Mouse (Mus musculus): ENCODE measurements around the gene Edrf1.
"Not testable (repeated sequence)": the region's sequence is repeated elsewhere in the genome, so short reads cannot be mapped to it uniquely, and the experiment has no call there.

Gene Edrf1

GRCm38 (mm10) chr7:133645716-133646115 lies 8.4 kb downstream of the Edrf1 start:
- no peak for DNase-seq (ENCODE audit: low spot score in 2 of 2)

GRCm38 (mm10) chr7:133662467-133662866 lies 25.1 kb downstream of the Edrf1 start:
- no peak for DNase-seq (ENCODE audit: low spot score in 2 of 2)

- no peak for DNase-seq (ENCODE audit: low spot score in 2 of 2)
These were observed 31.7 kb downstream of the Edrf1 start for GRCm38 (mm10) chr7:133669071-133669470.

GRCm38 (mm10) chr7:133669946-133670345 lies 32.6 kb downstream of the Edrf1 start:
- no peak for DNase-seq (ENCODE audit: low spot score in 2 of 2)

GRCm38 (mm10) chr7:133670846-133671245 lies 33.5 kb downstream of the Edrf1 start:
- no peak for DNase-seq (ENCODE audit: low spot score in 2 of 2)

- DNase-seq (ENCODE audit: low spot score in 2 of 2): no peak
These were observed 38.7 kb downstream of the Edrf1 start for GRCm38 (mm10) chr7:133676002-133676401.

- DNase-seq (ENCODE audit: low spot score in 2 of 2): no peak
These were observed 41.4 kb downstream of the Edrf1 start for GRCm38 (mm10) chr7:133678716-133679115.

- no peak for DNase-seq (ENCODE audit: low spot score in 2 of 2)
These were observed 42.1 kb downstream of the Edrf1 start for GRCm38 (mm10) chr7:133679439-133679838.

- no peak for DNase-seq (ENCODE audit: low spot score in 2 of 2)
These were observed 42.6 kb downstream of the Edrf1 start, which contains the start of gene Mmp21 for GRCm38 (mm10) chr7:133679961-133680360. Gene Mmp21 (minus strand): TSS chr7:133680061.

GRCm38 (mm10) chr7:133683626-133684025 lies 46.3 kb downstream of the Edrf1 start:
- no peak for DNase-seq (ENCODE audit: low spot score in 2 of 2)

- DNase-seq (ENCODE audit: low spot score in 2 of 2): no peak
These were observed 46.8 kb downstream of the Edrf1 start for GRCm38 (mm10) chr7:133684110-133684509.

- no peak for DNase-seq (ENCODE audit: low spot score in 2 of 2)
These were observed 47.4 kb downstream of the Edrf1 start for GRCm38 (mm10) chr7:133684701-133685100.

GRCm38 (mm10) chr7:133685644-133686043 lies 48.3 kb downstream of the Edrf1 start:
- DNase-seq (ENCODE audit: low spot score in 2 of 2): not testable (repeated sequence)

GRCm38 (mm10) chr7:133698021-133698709 lies 60.8 kb downstream of the Edrf1 start:
- DNase-seq (ENCODE audit: low spot score in 2 of 2): no peak

GRCm38 (mm10) chr7:133699885-133700284 lies 62.5 kb downstream of the Edrf1 start:
- no peak for DNase-seq (ENCODE audit: low spot score in 2 of 2)

- no peak for DNase-seq (ENCODE audit: low spot score in 2 of 2)
These were observed 64.0 kb downstream of the Edrf1 start for GRCm38 (mm10) chr7:133701366-133701765.

- no peak for DNase-seq (ENCODE audit: low spot score in 2 of 2)
These were observed 65.0 kb downstream of the Edrf1 start for GRCm38 (mm10) chr7:133702333-133702732.

- no peak for DNase-seq (ENCODE audit: low spot score in 2 of 2)
These were observed 66.6 kb downstream of the Edrf1 start for GRCm38 (mm10) chr7:133703906-133704305.

GRCm38 (mm10) chr7:133707301-133707700 lies 70.0 kb downstream of the Edrf1 start:
- DNase-seq (ENCODE audit: low spot score in 2 of 2): no peak

GRCm38 (mm10) chr7:133715387-133715786 lies 78.0 kb downstream of the Edrf1 start:
- no peak for DNase-seq (ENCODE audit: low spot score in 2 of 2)

GRCm38 (mm10) chr7:133718580-133718979 lies 81.2 kb downstream of the Edrf1 start:
- DNase-seq (ENCODE audit: low spot score in 2 of 2): no peak

- DNase-seq (ENCODE audit: low spot score in 2 of 2): no peak
These were observed 83.3 kb downstream of the Edrf1 start for GRCm38 (mm10) chr7:133720616-133721015.

Data from urinary bladder, adult 18-20 months (tissue).